Mouse (Mus musculus) hindbrain, embryonic 14.5 days (tissue): ENCODE measurements around the gene Shisa4. TPM values are rescaled to one million over a fixed set of nuclear protein-coding genes. Genes with fewer than 3 reads are reported as not detected.

Source experiments
- ATAC-seq: fragments of 200-750 bp; cut with Nextera tagmentation; 2 replicates; pipeline ENCODE4 v1.8.0; 2017; ENCODE audit warnings: moderate number of reproducible peaks, mild to moderate bottlenecking, moderate TSS enrichment, moderate library complexity; ENCODE audit not compliant: low FRiP score
- DNase-seq: peaks from one replicate; pipeline ENCODE4 v3.0.0-alpha.2; 2015; ENCODE audit warnings: low spot score
- H3K27ac ChIP-seq: fragments of 300-500 bp; sonication (generic); 2 replicates; pipeline ENCODE4 v1.5.1; 2014; ENCODE audit warnings: mild to moderate bottlenecking, moderate library complexity
- H3K27me3 ChIP-seq: fragments of 300-500 bp; sonication (generic); 2 replicates; pipeline ENCODE4 v1.6.1; 2014; ENCODE audit warnings: mild to moderate bottlenecking, low read length, mixed read lengths; ENCODE audit not compliant: control insufficient read depth, insufficient read depth
- H3K36me3 ChIP-seq: fragments of 300-500 bp; sonication (generic); replicated peaks from 2 replicates; pipeline ENCODE4 v1.6.1; 2014; ENCODE audit not compliant: control insufficient read depth, insufficient read depth
- H3K4me1 ChIP-seq: fragments of 300-500 bp; sonication (generic); replicated peaks from 2 replicates; pipeline ENCODE4 v1.6.1; 2014; ENCODE audit warnings: antibody characterized with exemption, low read length, mixed read lengths; ENCODE audit not compliant: control insufficient read depth, insufficient read depth
- H3K4me2 ChIP-seq: fragments of 300-500 bp; sonication (generic); replicated peaks from 2 replicates; pipeline ENCODE4 v1.6.1; 2014; ENCODE audit warnings: mild to moderate bottlenecking, moderate library complexity
- H3K4me3 ChIP-seq: fragments of 300-500 bp; sonication (generic); replicated peaks from 2 replicates; pipeline ENCODE4 v1.5.1; 2014; ENCODE audit warnings: mild to moderate bottlenecking, low read length
- H3K9ac ChIP-seq: fragments of 300-500 bp; sonication (generic); 2 replicates; pipeline ENCODE4 v1.6.1; 2014
- H3K9me3 ChIP-seq: fragments of 300-500 bp; sonication (generic); 2 replicates; pipeline ENCODE4 v1.6.1; 2016; ENCODE audit warnings: low read length; ENCODE audit not compliant: control insufficient read depth
- WGBS: fragments of 180-500 bp; shearing (Covaris S2); extraction: QIAGEN DNeasy Blood & Tissue Kit; methylation state at CpG from one replicate; pipeline ENCODE4 v1.1.7; 2014; 5-methylcytosine and 5-hydroxymethylcytosine counted together
- polyA plus RNA-seq: library from polyadenylated mRNA; unstranded; fragments of >200 nt; fragmentation: Nextera tagmentation; extraction: Ambion mirVana; gene quantifications from 2 replicates; pipeline ENCODE4 v1.2.1, GENCODE M21; 2014

Shisa4 gene
- polyA plus RNA-seq, 1 experiment from 2014 or later = 79.8 TPM

DNA sequence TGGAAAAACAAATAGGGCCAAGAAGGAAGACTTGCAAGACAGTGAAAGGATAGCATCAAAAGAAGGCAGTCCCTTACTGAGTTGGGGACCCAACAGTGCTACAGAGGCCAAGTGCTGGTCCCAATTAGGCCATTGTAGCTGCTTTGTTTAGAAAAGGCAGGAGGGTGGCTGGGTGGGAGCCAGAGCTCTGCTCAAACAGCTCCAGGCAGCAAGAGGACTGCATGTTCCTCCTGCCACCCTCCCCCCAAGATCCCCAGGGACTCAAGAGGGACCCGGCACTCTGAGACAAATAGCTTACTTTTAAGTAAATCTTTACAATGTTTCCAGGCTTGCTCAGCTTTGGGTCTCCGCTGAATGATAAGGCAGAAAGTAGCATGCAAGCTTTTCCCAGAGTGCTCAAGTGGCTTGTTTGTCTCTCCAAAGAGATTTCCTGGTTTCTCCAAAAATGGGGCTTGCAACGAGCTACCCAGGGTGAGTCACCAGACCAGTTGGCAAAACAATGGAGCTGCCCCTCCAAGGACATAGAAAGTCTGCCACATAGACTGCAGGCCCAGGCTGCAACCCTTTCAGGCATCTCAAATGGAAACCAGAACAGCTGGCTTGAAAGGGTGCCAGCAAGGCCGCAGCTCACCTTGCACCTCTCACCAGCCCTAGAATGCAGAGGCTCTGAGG is 27.4 kb downstream of the Shisa4 start:
- WGBS = 48% methylated on average over 4 of the region's 4 CpGs
- no peak overlapping the region for H3K27ac ChIP-seq
- DNase-seq = no peak

DNA sequence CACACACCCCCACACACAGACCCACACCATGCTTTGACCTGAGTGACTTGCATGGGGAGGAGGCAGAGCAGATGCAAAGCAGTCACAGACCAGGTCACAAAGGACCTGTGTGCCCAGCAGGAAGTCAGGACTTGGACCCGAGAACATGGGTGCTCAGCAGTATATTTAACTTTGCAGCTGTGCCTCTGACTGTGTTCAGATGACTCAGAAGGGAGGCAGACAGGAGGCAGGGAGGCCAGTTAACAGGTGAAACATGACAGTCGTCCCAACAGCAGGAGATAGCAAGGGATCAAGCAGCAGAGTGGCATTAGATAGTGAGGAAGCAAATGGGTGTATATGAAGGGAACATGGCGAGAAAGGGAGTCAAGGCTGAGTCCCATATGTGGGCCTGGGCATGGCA is 28.1 kb downstream of the Shisa4 start:
- H3K4me2 ChIP-seq = no peak overlapping the region
- H3K4me3 ChIP-seq = no peak overlapping the region
- no peaks in the 10 kb centered on the region for H3K9me3 ChIP-seq
- H3K36me3 ChIP-seq = no peaks in the 10 kb centered on the region
- H3K9ac ChIP-seq = no peak overlapping the region
- ATAC-seq (no peak), DNase-seq (no peak)
- H3K27me3 ChIP-seq = no peaks in the 10 kb centered on the region
- H3K27ac ChIP-seq = no peak overlapping the region
- 65% methylated on average over 3 of the region's 3 CpGs for WGBS
- H3K4me1 ChIP-seq = no peaks in the 10 kb centered on the region

More for the DNA sequence above, 27.4 kb downstream of the Shisa4 start:
- H3K27me3 ChIP-seq = no peaks in the 10 kb centered on the region
- ATAC-seq = no peak
- no peak overlapping the region for H3K4me3 ChIP-seq
- no peak overlapping the region for H3K9ac ChIP-seq
- H3K4me2 ChIP-seq = no peak overlapping the region
- H3K36me3 ChIP-seq = no peaks in the 10 kb centered on the region
- H3K9me3 ChIP-seq = no peaks in the 10 kb centered on the region
- H3K4me1 ChIP-seq = no peaks in the 10 kb centered on the region

DNA sequence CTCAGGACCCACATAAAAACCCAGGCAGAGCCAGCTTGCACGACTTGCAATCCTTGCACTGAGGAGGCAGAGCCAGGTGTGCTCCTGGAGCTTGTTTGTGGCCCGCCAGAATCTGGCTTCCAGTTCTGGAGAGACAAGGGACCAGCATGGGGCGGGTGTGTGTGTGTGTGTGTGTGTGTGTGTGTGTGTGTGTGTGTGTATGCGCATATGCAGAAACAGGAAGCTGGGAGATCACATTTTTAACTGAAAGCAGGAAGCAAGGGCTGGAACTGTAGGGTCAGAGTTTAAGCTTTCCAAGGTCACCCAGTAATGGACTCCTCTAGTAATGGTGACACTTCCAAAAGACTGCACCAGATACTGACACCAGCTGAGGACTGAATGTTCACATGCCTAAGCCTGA is 31.0 kb downstream of the Shisa4 start:
- ATAC-seq = no peak
- Histone ChIP-seq H3K27ac (no peak overlapping the region), H3K9ac (no peak overlapping the region), H3K36me3 (no peaks in the 10 kb centered on the region), H3K4me2 (no peak overlapping the region), H3K4me1 (no peaks in the 10 kb centered on the region), H3K27me3 (no peaks in the 10 kb centered on the region), H3K4me3 (no peak overlapping the region), H3K9me3 (no peaks in the 10 kb centered on the region)
- no peak for DNase-seq
- 68% methylated on average over 4 of the region's 4 CpGs for WGBS

DNA sequence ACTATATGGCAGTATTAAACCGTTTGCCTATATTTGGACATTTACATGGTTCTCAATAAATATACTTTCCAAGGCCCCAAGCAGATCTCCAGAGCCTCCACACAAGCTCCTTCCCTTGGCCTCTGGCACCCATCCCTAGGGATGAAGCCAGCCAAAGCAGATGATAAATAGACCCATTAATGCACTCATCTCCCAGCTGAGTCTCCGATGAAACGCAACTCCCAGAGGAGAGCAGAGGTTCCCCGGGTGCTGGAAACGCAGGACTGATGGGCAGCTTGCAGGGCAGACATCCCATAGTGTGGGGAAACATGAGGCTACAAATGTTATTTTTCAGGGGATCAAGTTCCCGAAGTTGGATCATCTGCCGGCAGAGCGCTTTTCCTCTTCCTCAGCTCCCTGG is 33.1 kb downstream of the Shisa4 start:
- WGBS = 70% methylated on average over 8 of the region's 8 CpGs

DNA sequence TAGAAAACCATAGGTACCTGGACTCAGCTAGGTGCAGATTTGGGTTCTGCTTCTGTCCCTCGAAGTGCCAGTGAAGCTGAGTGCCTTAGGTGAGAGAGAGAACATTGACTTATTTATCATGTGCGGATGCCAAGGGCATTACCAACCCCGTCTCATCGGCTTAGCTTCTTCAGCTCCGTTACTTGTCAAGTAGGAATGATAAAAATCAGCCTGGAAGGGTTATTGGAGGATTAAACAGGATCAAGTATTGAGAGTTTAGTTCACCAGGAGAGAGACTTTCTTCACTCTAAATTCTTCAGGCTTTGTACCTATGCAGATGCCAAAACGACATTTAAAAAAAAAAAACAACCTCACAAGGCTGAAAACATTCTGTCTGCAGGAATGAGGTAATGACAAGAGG is 44.5 kb downstream of the Shisa4 start:
- no peaks in the 10 kb centered on the region for H3K9me3 ChIP-seq
- no peak overlapping the region for H3K9ac ChIP-seq
- no peaks in the 10 kb centered on the region for H3K36me3 ChIP-seq
- H3K4me2 ChIP-seq = no peak overlapping the region
- ATAC-seq (no peak), DNase-seq (no peak)
- no peak overlapping the region for H3K27ac ChIP-seq
- WGBS = 79% methylated on average over 6 of the region's 6 CpGs
- no peaks in the 10 kb centered on the region for H3K27me3 ChIP-seq
- H3K4me1 ChIP-seq = no peaks in the 10 kb centered on the region
- H3K4me3 ChIP-seq = no peak overlapping the region

More for the DNA sequence above, 33.1 kb downstream of the Shisa4 start:
- Histone ChIP-seq H3K4me1 (no peaks in the 10 kb centered on the region), H3K4me2 (no peak overlapping the region), H3K9ac (no peak overlapping the region), H3K27me3 (no peaks in the 10 kb centered on the region), H3K36me3 (no peaks in the 10 kb centered on the region), H3K9me3 (no peaks in the 10 kb centered on the region), H3K4me3 (no peak overlapping the region), H3K27ac (no peak overlapping the region)
- DNase-seq (no peak), ATAC-seq (no peak)

DNA sequence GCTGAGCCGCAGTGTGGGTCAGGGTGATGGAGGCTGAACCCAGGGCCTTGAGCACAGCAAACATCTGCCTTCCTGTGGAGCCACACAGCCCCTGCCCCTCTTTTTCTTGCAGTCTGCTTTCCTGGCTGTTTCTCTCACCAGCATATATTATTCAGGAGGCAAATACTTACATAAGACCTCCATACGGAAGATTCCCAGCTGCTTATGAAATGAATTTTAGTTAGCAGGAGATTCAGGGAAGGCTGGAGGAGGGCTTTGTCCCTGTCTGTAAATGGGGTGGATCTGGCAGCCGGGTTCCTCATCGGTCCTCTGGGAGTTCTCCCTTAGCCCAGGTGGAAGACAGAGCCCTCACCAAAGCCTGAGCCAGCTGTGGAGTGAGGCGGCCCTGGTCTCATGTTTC is 46.7 kb downstream of the Shisa4 start:
- H3K27ac ChIP-seq = no peak overlapping the region
- H3K9ac ChIP-seq = no peak overlapping the region
- DNase-seq (no peak), ATAC-seq (no peak)
- no peaks in the 10 kb centered on the region for H3K9me3 ChIP-seq
- H3K4me1 ChIP-seq = no peaks in the 10 kb centered on the region
- no peaks in the 10 kb centered on the region for H3K36me3 ChIP-seq
- no peaks in the 10 kb centered on the region for H3K27me3 ChIP-seq
- 77% methylated on average over 5 of the region's 5 CpGs for WGBS
- H3K4me3 ChIP-seq = no peak overlapping the region
- H3K4me2 ChIP-seq = no peak overlapping the region

DNA sequence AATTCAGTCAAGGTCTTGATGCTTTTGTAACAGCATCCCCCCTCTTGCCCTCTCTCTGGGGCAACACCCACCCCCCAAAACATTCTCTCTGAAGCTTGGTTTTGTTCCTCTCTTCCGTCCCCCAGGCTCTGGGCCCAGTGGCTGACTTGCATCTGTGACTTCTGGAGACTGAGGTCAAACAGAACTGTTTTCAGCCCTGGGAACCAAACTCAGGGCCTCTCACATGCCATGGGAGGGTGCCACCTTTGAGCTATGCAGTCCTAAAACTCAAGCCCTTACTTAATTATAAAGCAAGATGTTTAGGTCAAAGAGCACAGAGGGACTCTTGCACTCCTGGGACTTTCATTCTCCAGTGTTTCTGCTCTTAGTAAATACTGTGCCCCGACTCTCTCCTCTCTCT is 49.1 kb downstream of the Shisa4 start:
- Histone ChIP-seq H3K27ac (no peak overlapping the region), H3K4me2 (no peak overlapping the region), H3K9me3 (no peaks in the 10 kb centered on the region), H3K4me3 (no peak overlapping the region), H3K4me1 (no peaks in the 10 kb centered on the region), H3K9ac (no peak overlapping the region), H3K27me3 (no peaks in the 10 kb centered on the region), H3K36me3 (no peaks in the 10 kb centered on the region)
- ATAC-seq (no peak), DNase-seq (no peak)
- 80% methylated on average over 2 of the region's 2 CpGs for WGBS

DNA sequence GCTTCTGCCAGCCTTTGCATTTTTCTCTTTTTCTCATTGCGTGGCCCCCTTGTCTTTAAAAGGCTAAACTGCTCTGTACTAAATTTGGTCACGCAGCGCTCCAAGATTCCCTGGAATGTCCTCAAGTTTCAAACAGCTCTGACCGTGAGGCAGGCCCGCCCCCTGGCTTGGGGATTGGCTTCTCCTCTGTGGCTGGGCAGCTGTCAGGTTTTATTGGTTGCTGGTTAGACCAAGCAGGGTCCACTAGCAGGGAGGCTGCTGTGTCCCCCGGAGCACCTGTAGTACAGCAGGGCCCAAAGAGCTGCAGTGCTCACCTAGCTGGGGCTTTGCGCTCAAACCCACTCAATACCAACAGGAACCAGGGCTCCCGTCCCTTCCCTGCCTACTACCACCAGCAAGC is 50.5 kb downstream of the Shisa4 start, which contains the start of gene Lmod1:
Lmod1 (plus strand) TSS at position 237 of the 400 bp plus-strand sequence.
- no peak for ATAC-seq

DNA sequence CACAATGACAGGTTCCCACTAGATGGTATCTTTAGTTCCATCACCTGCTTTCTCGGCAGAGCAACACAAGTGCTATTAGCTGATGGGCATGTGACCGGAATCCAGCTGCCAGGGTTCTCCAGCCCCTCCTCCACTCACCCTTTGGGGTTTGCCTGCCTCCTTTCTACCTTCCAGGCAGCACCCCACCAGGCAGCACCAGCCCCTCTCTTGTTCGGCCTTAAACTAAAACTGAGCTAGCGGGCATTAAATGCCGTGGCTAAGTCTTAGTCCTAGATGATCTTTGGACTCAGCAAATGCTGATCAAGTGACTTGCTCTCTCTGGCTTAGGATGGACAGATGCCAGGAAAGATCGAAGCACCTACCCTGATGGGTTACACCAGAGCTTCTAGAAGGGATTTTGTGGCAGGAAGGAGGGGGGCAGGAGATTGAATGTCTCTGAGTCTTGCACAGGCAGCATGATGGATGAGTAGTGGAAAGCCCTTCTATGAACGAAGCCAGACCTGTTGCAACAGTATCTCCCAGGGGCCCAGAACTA is 51.6 kb downstream of the Shisa4 start:
- no peak overlapping the region for H3K27ac ChIP-seq
- H3K4me1 ChIP-seq = no peaks in the 10 kb centered on the region
- no peak overlapping the region for H3K4me2 ChIP-seq
- DNase-seq = no peak
- H3K9me3 ChIP-seq = no peaks in the 10 kb centered on the region
- no peaks in the 10 kb centered on the region for H3K36me3 ChIP-seq
- no peak overlapping the region for H3K9ac ChIP-seq
- H3K27me3 ChIP-seq = no peaks in the 10 kb centered on the region
- ATAC-seq = no peak
- no peak overlapping the region for H3K4me3 ChIP-seq
- WGBS = 84% methylated on average over 7 of the region's 7 CpGs

More for the DNA sequence above, 50.5 kb downstream of the Shisa4 start, which contains the start of gene Lmod1:
- H3K4me3 ChIP-seq = no peak within 1 kb of the TSS
- H3K9ac ChIP-seq = no peak within 1 kb of the TSS
- H3K36me3 ChIP-seq = no peaks in the 10 kb centered on the region
- 20% methylated on average over 8 of the region's 8 CpGs for WGBS
- no peaks in the 10 kb centered on the region for H3K27me3 ChIP-seq
- no peak within 1 kb of the TSS for H3K27ac ChIP-seq
- DNase-seq = no peak
- no peaks in the 10 kb centered on the region for H3K9me3 ChIP-seq
- H3K4me1 ChIP-seq = no peaks in the 10 kb centered on the region
- H3K4me2 ChIP-seq = no peak within 1 kb of the TSS
